Mouse (Mus musculus) neural tube, embryonic 10.5 days (tissue): Measurements from ENCODE around the gene Uchl5.

Source experiments
- DNase-seq: peaks from one replicate; pipeline ENCODE4 v3.0.0-alpha.2; 2017; ENCODE audit warnings: low spot score; ENCODE audit errors: extremely low spot score

The Uchl5 gene

DNA sequence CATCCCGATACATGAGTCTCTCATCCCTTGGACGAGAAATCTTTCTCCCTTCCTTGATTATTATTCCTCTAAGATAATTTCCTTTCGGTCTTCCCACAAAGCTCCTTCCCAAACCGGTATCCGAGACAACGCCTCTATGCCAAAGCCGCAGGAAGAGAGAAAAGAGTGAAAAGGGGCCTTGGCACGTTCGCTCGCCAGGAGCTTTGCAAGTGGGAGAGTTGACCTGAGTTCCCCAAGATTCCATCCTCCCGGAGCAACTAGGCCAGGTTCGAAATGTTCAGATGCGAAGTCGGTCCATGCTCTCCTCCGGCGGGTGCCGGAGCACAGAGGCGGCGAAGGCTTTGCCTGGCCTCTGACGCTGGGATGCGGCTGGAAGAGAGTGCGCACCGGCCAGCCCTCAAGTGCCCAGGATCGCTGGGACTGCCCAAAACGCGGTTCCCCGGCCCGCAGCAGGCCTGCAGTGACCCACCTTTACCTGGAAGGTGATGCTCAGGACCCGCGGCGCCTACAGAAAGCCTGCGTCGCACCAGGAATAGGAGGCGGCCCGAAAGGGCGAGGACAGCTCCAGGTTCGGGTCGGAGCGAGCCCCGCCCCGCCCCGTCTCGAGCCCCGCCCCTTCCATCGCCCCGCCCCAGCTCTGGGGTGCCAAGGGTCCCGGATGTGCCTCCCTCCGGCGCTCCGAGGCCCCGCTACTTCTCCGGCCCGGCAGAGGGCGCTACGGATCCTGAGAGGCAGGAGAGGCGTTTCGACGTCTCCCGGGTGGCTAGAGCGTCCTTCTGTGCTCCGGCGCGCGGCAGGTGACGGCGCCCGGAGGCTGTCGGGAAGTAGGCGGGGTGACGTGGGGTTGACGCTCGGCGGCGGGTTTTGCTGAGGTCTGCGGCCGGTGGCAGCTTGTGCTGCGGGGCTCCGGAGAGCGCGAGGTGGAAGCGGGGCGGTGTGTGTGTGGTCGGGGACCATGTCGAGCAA is at the start of gene Uchl5, which contains the start of gene Trove2:
Gene Uchl5, plus strand, starts transcription at position 827 of the 966 bp plus-strand sequence.
Gene Trove2, minus strand, starts transcription at position 623 of the 966 bp plus-strand sequence.
- DNase-seq: peak; percentile 99

DNA sequence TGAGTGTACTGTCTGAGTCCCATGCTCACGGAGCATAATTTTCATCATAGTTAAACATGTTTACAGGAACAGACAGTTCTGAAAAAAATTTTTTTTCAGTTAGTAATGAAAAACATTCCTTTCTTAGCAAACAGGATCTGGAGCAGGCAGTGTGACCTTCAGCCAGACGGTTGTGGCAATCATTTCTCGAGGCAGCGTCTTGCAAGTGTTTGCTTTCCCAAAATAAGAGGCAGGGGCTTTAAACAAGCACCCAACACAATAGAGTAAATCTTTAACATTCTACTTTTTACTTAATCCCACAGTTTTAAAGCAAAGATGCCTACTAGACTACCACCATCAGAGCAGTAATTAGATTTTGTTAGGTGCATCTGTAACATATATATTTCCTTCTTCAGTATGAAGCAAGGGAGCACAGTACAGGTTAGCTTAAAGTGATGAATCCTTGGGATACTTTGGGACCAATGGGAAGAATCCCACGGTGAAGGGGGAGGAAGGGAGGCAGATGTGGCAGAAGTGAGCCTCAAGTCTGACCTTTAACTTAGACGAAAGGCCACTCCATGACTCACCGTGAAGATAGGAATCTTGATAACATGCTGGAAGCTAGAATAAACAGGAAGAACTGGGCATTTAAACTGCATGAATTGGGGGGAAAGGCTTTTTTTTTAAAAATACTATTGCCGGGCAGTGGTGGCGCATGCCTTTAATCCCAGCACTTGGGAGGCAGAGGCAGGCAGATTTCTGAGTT is 49.2 kb upstream of the Uchl5 start:
- no peak for DNase-seq

DNA sequence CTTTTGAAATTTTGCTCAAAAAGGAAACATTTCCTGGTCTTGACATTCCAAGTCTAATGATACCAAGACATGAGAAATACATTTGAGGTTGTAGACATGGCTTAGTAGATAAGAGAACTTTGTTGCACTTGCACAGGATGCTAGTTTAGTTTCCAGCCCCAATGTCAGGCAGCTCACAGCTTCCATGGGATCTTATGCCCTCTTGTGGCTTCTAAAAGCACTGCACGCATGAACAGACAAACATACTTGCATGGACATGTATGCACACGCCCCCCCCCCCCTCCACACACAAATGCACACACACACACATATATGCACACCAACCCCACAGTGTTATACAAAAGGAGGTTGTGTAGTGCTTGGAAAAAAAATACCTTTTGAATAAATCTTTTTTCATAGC is 46.2 kb upstream of the Uchl5 start:
- DNase-seq: no peak

DNA sequence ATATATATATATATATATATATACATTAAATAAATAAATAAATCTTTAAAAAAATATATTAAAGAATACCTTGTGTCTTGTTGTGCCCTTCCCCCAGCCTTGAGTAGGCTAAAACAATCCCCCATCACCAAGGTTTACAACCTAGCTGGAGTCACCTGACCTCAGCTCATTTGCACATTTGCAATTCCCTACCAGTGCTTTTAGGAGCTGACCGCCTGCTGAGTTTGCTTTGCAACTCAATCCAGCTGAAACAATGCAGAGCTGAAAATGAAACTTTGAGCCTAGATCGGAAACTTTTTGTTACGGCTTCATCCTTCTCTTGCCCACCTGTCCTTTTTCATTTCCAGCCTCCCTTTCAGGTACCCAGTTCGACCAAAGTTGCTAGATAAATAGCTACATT is 45.4 kb upstream of the Uchl5 start:
- DNase-seq: no peak

- DNase-seq: no peak
Measured at GRCm38 (mm10) chr1:143733914-143734410, 43.1 kb upstream of the Uchl5 start.

GRCm38 (mm10) chr1:143738811-143739210 is 38.3 kb upstream of the Uchl5 start:
- DNase-seq: no peak

DNA sequence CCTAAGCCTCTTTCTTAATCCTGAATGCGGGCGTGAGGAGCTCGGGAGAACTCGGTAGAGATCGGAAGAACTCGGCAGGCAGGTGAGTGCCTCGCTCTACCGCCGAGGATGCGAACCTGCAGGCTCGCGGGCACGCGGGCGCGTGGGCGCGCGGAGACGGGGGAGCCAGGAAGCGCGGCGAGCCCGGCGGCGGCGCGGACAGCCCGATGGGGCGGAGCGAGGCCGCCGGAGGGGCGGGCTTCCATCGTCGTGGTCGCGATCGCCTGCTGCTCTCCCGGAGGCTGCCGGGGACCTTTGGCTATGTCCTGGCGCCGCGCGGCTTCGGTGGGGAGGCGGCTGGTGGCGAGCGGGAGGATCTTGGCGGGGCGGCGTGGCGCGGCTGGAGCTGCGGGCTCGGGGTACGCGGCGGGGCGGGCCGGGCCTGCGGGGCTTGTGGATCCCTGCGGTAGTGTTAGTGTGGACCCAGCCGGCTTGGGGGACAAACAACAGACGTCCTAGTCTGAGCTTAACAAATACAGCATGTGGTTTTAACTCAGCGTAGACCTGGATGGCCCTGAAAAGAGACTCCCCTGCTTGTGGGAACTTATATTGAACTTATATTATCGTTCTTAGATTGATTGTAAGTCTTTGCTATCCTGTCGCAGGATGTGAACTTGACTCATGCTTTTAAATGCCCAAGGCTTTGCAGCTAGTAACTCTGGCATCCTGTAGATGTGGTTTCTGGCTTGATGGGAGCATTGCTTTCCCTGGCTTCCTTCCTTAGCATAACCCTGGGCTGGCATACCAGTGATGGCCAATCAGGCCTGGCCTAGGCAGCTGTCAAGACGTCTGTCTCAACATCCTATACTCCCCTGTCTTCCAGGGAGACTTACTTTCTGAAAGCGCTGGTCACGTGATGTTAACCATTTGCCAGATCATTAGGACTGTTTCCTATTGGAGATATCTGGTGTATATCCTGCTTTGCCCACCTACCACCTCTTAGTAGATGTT is 37.4 kb upstream of the Uchl5 start:
- peak; percentile 85 for DNase-seq

- DNase-seq: no peak
Measured at GRCm38 (mm10) chr1:143740581-143740980, 36.5 kb upstream of the Uchl5 start.

DNA sequence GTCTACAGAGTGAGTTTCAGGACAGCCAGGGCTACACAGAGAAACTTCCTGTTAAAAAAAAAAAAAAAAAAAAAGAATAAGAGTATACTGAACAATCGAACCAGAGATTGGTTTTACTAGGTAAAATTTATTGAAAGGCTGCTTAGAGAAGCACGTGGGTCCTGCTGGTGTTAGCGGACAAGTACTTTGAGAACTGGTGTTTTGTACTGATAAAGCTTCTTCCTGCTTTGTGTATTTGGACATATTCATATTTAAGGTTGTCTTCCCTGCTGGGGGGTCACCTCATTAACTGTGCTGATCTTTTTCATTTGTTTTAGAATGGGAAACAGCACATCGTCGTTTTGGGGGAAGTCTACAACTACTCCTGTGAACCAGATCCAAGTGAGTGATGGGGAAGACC is 35.7 kb upstream of the Uchl5 start:
- DNase-seq: no peak

GRCm38 (mm10) chr1:143742186-143742585 is 34.9 kb upstream of the Uchl5 start:
- no peak for DNase-seq

DNA sequence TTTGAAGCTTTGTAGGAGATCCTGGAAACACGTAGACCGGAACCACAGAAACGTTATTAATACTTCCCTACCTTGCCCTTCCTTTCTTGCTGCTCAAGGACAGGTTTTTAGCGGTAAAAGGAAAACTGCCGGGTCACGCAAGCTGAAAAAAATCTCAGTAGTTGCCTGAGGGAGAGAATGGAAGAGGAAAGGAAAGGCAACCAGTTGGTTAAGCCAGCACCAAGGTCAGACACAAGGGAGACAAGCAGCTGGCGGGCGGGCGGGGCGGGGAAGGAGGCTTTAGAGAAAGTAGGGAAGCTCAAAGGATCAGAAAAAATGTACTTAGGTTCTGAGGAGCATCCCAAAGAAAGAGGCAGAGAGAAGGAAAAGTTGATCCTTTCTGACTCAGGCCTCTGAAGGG is 31.2 kb upstream of the Uchl5 start:
- no peak for DNase-seq

- no peak for DNase-seq
Measured at GRCm38 (mm10) chr1:143762159-143762558, 14.9 kb upstream of the Uchl5 start.

DNA sequence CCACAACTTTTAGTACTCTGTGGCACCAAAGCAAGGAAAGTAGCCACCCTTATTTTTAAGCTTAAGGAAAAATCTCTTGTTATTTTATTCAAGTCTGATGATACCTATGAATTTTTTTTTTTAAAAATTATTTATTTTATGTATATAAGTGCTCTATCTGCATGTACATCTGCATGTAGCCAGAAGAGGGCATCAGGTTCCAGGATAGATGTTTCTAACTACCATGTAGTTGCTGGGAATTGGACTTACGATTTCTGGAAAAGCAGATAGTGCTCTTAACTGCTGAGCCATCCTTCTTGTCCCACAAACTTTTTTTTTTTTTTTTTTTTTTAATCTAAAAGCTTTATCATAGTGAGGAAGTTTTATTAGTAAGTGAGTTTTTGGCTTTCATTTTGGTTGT is 12.6 kb upstream of the Uchl5 start:
- DNase-seq: no peak

DNA sequence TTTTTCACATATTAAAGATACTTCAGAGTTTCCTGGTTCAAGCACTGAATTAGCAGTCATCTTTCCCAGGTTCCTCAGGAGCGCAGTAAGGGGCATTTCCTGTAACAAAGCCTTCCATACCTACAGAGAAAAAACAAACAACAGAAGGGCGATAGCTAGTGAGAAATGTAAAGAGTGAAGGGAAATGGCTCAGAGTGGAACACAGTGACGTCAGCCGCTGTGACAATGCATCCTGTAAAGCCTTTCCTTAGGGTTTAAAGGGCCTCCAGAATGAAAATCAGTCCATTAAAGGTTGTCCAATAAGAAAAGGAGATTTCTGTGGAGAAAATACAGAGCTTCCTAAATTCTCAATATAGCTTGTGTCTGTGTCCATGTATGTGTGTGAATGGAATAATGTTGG is 11.3 kb upstream of the Uchl5 start:
- no peak for DNase-seq

DNA sequence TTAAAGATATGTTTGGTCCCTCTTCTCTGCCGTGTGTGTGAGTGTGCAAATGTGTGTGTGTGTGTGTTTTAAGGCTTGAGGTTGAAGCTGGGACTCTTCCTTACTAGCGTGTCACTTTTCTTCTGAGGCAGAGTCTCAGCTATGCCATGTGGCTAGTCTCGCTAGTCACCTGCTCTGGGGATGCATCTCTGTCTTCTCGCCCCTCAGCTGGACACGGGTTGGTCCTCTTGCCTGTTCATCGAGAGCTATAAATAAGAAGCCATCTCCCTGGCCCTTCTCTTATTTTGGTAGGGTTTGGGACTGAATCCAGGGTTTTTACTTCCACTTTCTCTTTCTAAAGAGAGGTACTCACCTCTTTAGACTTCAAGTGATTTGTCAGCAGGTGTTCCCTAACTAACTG is 10.8 kb upstream of the Uchl5 start:
- no peak for DNase-seq

DNA sequence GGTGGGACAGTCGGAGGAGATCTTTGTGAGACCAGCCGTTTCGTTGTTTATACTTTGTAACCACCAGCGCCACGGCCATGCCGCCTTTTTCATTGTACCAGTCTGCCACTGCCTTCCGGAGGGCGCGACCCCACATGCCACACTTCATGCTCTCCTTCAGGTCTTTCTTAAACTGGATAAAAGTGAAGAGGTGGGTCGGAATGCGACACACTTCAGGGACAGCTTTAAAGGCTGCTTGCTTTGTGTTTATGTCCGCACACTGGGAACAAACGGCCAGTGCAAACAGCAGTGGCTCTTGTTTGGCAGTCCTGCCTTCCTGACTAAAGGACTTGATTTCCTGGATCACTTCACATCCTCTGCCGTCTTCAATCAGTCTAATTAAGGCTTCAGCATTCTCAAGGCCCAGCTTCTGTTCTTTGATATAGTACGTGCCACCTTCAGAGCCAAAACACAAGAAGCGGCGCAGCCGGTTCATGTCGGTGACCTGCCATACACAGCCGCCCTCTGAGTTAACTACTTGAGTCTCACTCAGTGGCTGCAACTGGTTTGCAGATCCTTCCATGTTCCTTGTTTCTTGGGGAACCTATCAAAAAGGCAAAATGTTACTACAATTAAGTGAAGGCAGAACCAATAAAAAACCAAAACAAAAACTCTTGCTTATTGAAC is 6.5 kb upstream of the Uchl5 start:
- no peak for DNase-seq

DNA sequence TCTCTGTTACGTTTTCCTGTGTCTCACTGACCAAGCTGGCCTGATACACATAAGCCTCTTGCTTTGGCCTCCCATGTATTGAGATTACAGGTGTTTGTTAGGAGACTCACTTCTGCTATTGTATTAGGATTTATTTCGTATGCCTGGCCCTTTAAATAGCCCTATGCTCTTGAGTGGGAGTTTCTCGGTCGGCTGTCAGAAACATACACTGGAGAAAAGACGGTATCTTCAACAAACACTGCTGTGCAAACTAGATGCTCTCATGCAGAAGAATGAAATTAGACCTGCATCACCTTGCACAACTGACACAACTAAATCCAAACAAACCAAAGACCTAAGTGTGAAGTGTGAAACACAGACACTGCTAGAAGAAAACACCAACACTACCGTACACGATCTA is 4.0 kb upstream of the Uchl5 start:
- DNase-seq: no peak

- DNase-seq: no peak
Measured at GRCm38 (mm10) chr1:143773909-143774308, 3.2 kb upstream of the Uchl5 start.

- no peak for DNase-seq
Measured at GRCm38 (mm10) chr1:143777558-143778218, 616 bp downstream of the Uchl5 start.
